Comparison of ENCODE assay signal across 8 mouse cellular contexts in the genomic region with DNA sequence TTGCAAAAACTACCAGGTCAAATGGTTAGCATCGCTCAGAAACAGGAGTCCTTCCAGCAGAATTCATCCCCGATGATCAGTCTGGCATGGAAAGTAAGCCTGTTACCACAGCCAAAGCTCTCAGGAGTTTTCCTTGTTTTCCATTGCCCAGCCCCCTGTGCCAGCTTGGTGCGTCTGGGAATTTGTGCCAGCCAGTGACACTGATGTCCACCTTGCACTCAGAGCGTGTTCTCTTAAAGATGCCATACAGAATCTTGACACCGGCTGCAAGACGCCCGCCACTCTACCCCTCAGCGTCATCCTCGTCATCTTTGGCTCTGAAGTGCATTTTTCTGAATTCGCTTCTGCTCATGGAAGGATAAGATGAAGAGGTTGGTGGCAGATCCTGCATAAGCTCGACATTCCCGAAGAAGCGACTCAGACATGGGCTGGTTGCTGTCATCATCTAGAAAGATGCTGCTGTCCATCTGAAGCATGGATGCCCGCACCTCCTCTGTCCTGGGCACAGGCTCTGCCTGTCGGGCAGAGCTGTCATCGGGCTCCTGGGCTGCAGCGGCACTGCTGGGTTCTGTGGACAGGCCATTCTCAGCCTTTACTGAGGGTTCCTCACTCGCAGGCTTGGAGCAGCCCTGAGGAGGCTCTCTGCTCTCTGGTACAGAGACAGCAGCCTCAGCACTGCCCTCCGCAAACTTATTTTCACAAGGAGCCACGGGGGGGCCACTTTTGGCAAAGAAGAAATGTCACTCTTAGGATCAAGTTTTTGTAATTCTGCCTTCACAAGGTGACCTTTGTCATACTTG. TPM values are rescaled to one million over a fixed set of nuclear protein-coding genes. Genes with fewer than 3 reads are reported as not detected.
A peak's percentile ranks its signal among the peaks of the same experiment; 100 is the strongest.
DNase-seq lines count a peak whose midpoint lies in the region; ATAC-seq and TF ChIP-seq lines count a peak whose summit lies in the region.

No protein-coding gene starts in this region.

- H3K4me3 ChIP-seq in CH12.LX (replicated peaks in 1 of 3; ENCODE audit: low read depth in 2 of 3, low read length in 2 of 3, poor library complexity in 1 of 3) = peak overlapping the region in 2 of 3 experiments; percentile 31 to 55
- peak overlapping the region; percentile 41; the same call in 1 of the 2 replicates for H3K4me3 ChIP-seq in embryonic facial prominence, embryonic 14.5 days (ENCODE audit: low read depth, low read length)
- peak overlapping the region; percentile 39 for H3K4me3 ChIP-seq in intestine, embryonic 15.5 days (replicated peaks)
- peak overlapping the region; percentile 27; the same call in 1 of the 2 replicates for H3K4me3 ChIP-seq in neural tube, embryonic 12.5 days

- peaks cover 9 to 33% of the 10 kb centered on the region in 2 experiments for H3K4me1 ChIP-seq in CH12.LX (ENCODE audit: control insufficient read depth in 1 of 2, insufficient read depth in 2 of 2)
- H3K4me1 ChIP-seq in embryonic facial prominence, embryonic 14.5 days (ENCODE audit: control insufficient read depth, insufficient read depth, low read length) = no peaks in the 10 kb centered on the region
- peaks cover 8% of the 10 kb centered on the region for H3K4me1 ChIP-seq in intestine, embryonic 15.5 days (replicated peaks)
- peaks cover 9% of the 10 kb centered on the region; the same call in 1 of the 2 replicates for H3K4me1 ChIP-seq in neural tube, embryonic 12.5 days

- TF ChIP-seq RAD21 in CH12.LX (IDR thresholded peaks at IDR 0.05; ENCODE audit: low read depth, low read length) = no peak

- TF ChIP-seq CTCF in CH12.LX (conservative IDR thresholded peaks at IDR 0.05 in 1 of 2, IDR thresholded peaks at IDR 0.05 in 1 of 2; ENCODE audit: low read depth in 2 of 2, low read length in 2 of 2) = no peak

- H3K4me2 ChIP-seq in CH12.LX (ENCODE audit: insufficient read depth, low read depth, poor library complexity, severe bottlenecking) = peak overlapping the region; percentile 77
- peak overlapping the region; percentile 76 for H3K4me2 ChIP-seq in embryonic facial prominence, embryonic 14.5 days (ENCODE audit: low read depth, low read length)
- H3K4me2 ChIP-seq in intestine, embryonic 15.5 days (replicated peaks) = peak overlapping the region; percentile 86
- peak overlapping the region; percentile 71 for H3K4me2 ChIP-seq in neural tube, embryonic 12.5 days (replicated peaks)

- ATAC-seq in embryonic facial prominence, embryonic 14.5 days (ENCODE audit: low read depth) = no peak
- no peak for ATAC-seq in intestine, embryonic 15.5 days
- no peak for ATAC-seq in neural tube, embryonic 12.5 days (ENCODE audit: low FRiP score, low read depth)
- no peak for ATAC-seq in inflammation-experienced regulatory T-cells, adult 6 months

- TF ChIP-seq POLR2A in CH12.LX (IDR thresholded peaks at IDR 0.05; ENCODE audit: low read depth, low read length) = no peak

- H3K27ac ChIP-seq in CH12.LX (ENCODE audit: insufficient read depth, low read depth) = no peak overlapping the region
- no peak overlapping the region for H3K27ac ChIP-seq in embryonic facial prominence, embryonic 14.5 days (replicated peaks; ENCODE audit: low read depth, low read length)
- H3K27ac ChIP-seq in intestine, embryonic 15.5 days = no peak overlapping the region
- H3K27ac ChIP-seq in neural tube, embryonic 12.5 days = no peak overlapping the region

- H3K9me3 ChIP-seq in CH12.LX (replicated peaks; ENCODE audit: low read length) = no peaks in the 10 kb centered on the region
- no peaks in the 10 kb centered on the region for H3K9me3 ChIP-seq in embryonic facial prominence, embryonic 14.5 days (ENCODE audit: control insufficient read depth, low read length)
- no peaks in the 10 kb centered on the region for H3K9me3 ChIP-seq in intestine, embryonic 15.5 days
- H3K9me3 ChIP-seq in neural tube, embryonic 12.5 days = no peaks in the 10 kb centered on the region

- in situ Hi-C loops in CH12.LX (cut with MboI; ENCODE audit: low pct_ligation_motif_present, low pct_unique_long_range_greater_than_20kb, low sequenced_read_pairs) = no loop called here

- DNase-seq in embryo, embryonic 11 days = peak; percentile 43
- DNase-seq in embryo, embryonic 9.5 days (ENCODE audit: extremely low spot score) = no peak
- no peak for DNase-seq in CH12.LX (ENCODE audit: extremely low read depth)
- no peak for DNase-seq in embryonic facial prominence, embryonic 14.5 days (ENCODE audit: low spot score)
- no peak for DNase-seq in right cerebral cortex, postnatal 4 days

- dilution Hi-C loops in CH12.LX (cut with MboI; ENCODE audit: extremely low pct_ligation_motif_present, extremely low pct_unique_long_range_greater_than_20kb, low sequenced_read_pairs) = no loop called here

- no peaks in the 10 kb centered on the region for H3K36me3 ChIP-seq in CH12.LX (replicated peaks in 1 of 2; ENCODE audit: control insufficient read depth in 1 of 2, insufficient read depth in 1 of 2, low read length in 1 of 2)
- no peaks in the 10 kb centered on the region for H3K36me3 ChIP-seq in embryonic facial prominence, embryonic 14.5 days (ENCODE audit: control insufficient read depth, insufficient read depth, low read length)
- H3K36me3 ChIP-seq in intestine, embryonic 15.5 days = no peaks in the 10 kb centered on the region
- H3K36me3 ChIP-seq in neural tube, embryonic 12.5 days = no peaks in the 10 kb centered on the region

- H3K79me2 ChIP-seq in CH12.LX (replicated peaks; ENCODE audit: control insufficient read depth, extremely low read depth, insufficient read depth, poor library complexity, severe bottlenecking) = no peaks in the 10 kb centered on the region

- H3K27me3 ChIP-seq in CH12.LX (replicated peaks) = no peaks in the 10 kb centered on the region
- H3K27me3 ChIP-seq in embryonic facial prominence, embryonic 14.5 days (replicated peaks; ENCODE audit: control insufficient read depth, insufficient read depth, low read length) = no peaks in the 10 kb centered on the region
- H3K27me3 ChIP-seq in intestine, embryonic 15.5 days (replicated peaks) = no peaks in the 10 kb centered on the region
- peaks cover 18% of the 10 kb centered on the region; the same call in 1 of the 2 replicates for H3K27me3 ChIP-seq in neural tube, embryonic 12.5 days (replicated peaks)

- H3K9ac ChIP-seq in CH12.LX (ENCODE audit: insufficient read depth, low read depth) = no peak overlapping the region
- H3K9ac ChIP-seq in embryonic facial prominence, embryonic 14.5 days (ENCODE audit: low read depth, low read length) = no peak overlapping the region
- no peak overlapping the region for H3K9ac ChIP-seq in intestine, embryonic 15.5 days
- H3K9ac ChIP-seq in neural tube, embryonic 12.5 days = no peak overlapping the region

- 0 out of 2 replicates have a peak, but pooled peaks have one; percentile 0 for TF ChIP-seq EP300 in CH12.LX (IDR thresholded peaks at IDR 0.05; ENCODE audit: low read length)

- WGBS in embryonic facial prominence, embryonic 14.5 days = 45% methylated on average over 20 of the region's 20 CpGs
- WGBS in intestine, embryonic 15.5 days = 57% methylated on average over 20 of the region's 20 CpGs
- WGBS in neural tube, embryonic 12.5 days = 53% methylated on average over 20 of the region's 20 CpGs

TF ChIP-seq in CH12.LX, 34 proteins besides CTCF, POLR2A, EP300 and RAD21:
- TF ChIP-seq JUN (IDR thresholded peaks at IDR 0.05; ENCODE audit: insufficient read depth, low read depth, low read length) (no peak), RCOR1 (conservative IDR thresholded peaks at IDR 0.05; ENCODE audit: low read depth, low read length) (no peak), NELFE (IDR thresholded peaks at IDR 0.05; ENCODE audit: low read depth, low read length) (no peak)
TF ChIP-seq in CH12.LX: peak in this region for 0.

RNA-seq across cellular contexts. Expression of gene Gm12248, which starts 4.1 kb away (rescaled TPM):
- total RNA-seq in CH12.LX (2012; rRNA removed) (0.13 TPM in 1 of 2 replicates, not detected in the other), CH12.LX (2014; rRNA removed) (not detected in 2 replicates)
- not detected in 2 replicates for polyA plus RNA-seq in CH12.LX (2012; ENCODE audit: insufficient read length, low read depth)
- polyA plus RNA-seq in embryonic facial prominence, embryonic 14.5 days (2014; fragmentation: Nextera tagmentation; extraction: Ambion mirVana) = not detected in 2 replicates
- not detected in 2 replicates for polyA plus RNA-seq in intestine, embryonic 15.5 days (2015; fragmentation: Nextera tagmentation; extraction: Ambion mirVana)
- not detected in 2 replicates for polyA plus RNA-seq in neural tube, embryonic 12.5 days (2016; fragmentation: Nextera tagmentation; extraction: Ambion mirVana)
- under 1 TPM in 1 of 3 experiments, not detected in 2; 0.62 TPM for polyA plus RNA-seq in inflammation-experienced regulatory T-cells, adult 6 months (2017; shearing (Covaris generic))

RNA-seq across cellular contexts. Expression of gene Cnot8, which starts 6.9 kb away (rescaled TPM):
- total RNA-seq in CH12.LX (2012; rRNA removed) = 90.2 and 93.8 TPM in 2 replicates
- total RNA-seq in CH12.LX (2014; rRNA removed) = 127 and 134 TPM in 2 replicates
- polyA plus RNA-seq in CH12.LX (2012; ENCODE audit: insufficient read length, low read depth) = 91.9 and 102 TPM in 2 replicates
- 85.8 and 94.9 TPM in 2 replicates for polyA plus RNA-seq in embryonic facial prominence, embryonic 14.5 days (2014; fragmentation: Nextera tagmentation; extraction: Ambion mirVana)
- polyA plus RNA-seq in intestine, embryonic 15.5 days (2015; fragmentation: Nextera tagmentation; extraction: Ambion mirVana) = 78.3 and 79.4 TPM in 2 replicates
- 109 and 116 TPM in 2 replicates for polyA plus RNA-seq in neural tube, embryonic 12.5 days (2016; fragmentation: Nextera tagmentation; extraction: Ambion mirVana)
- polyA plus RNA-seq in inflammation-experienced regulatory T-cells, adult 6 months (2017; shearing (Covaris generic)) = 10 to 100 TPM; 78.6 to 90.1 (median 89.4) TPM
